Mouse (Mus musculus): Measurements from ENCODE around the gene Trmt10a. TPM values are rescaled to one million over a fixed set of nuclear protein-coding genes. Genes with fewer than 3 reads are reported as not detected.

Gene Trmt10a
- polyA plus RNA-seq, 1 experiment: 3.1 TPM

GRCm38 (mm10) chr3:138185995-138186930 is 43.0 kb downstream of the Trmt10a start:
- TF ChIP-seq FLI1 (IDR thresholded peaks at IDR 0.05; ENCODE audit: low read length) (no peak), GATA1 (IDR thresholded peaks at IDR 0.05; ENCODE audit: borderline replicate concordance, low read length) (no peak)
- Histone ChIP-seq H3K9me3 (peaks cover 4% of the 10 kb centered on the region; the same call in 1 of the 2 replicates), H3K36me3 (replicated peaks; ENCODE audit: low read length) (no peaks in the 10 kb centered on the region), H3K4me1 (no peaks in the 10 kb centered on the region), H3K4me3 (replicated peaks) (no peak overlapping the region), H3K27me3 (replicated peaks) (peaks cover 6% of the 10 kb centered on the region)

GRCm38 (mm10) chr3:138192260-138192659 is 49.0 kb downstream of the Trmt10a start:
- H3K4me1 ChIP-seq: peaks cover 2% of the 10 kb centered on the region; the same call in 1 of the 2 replicates
- no peak overlapping the region for H3K4me3 ChIP-seq (replicated peaks)
- H3K9me3 ChIP-seq: peaks cover 5% of the 10 kb centered on the region; the same call in 1 of the 2 replicates
- no peaks in the 10 kb centered on the region for H3K36me3 ChIP-seq (replicated peaks; ENCODE audit: low read length)
- H3K27me3 ChIP-seq (replicated peaks): peaks cover 5% of the 10 kb centered on the region
- TF ChIP-seq FLI1 (IDR thresholded peaks at IDR 0.05; ENCODE audit: low read length) (no peak), GATA1 (IDR thresholded peaks at IDR 0.05; ENCODE audit: borderline replicate concordance, low read length) (no peak)

- Histone ChIP-seq H3K4me1 (peaks cover 15% of the 10 kb centered on the region), H3K9me3 (peaks cover 5% of the 10 kb centered on the region; the same call in 1 of the 2 replicates), H3K4me3 (replicated peaks) (no peak within 1 kb of the TSS), H3K27me3 (replicated peaks) (peaks cover 9% of the 10 kb centered on the region), H3K36me3 (replicated peaks; ENCODE audit: low read length) (no peaks in the 10 kb centered on the region)
- TF ChIP-seq GATA1 (IDR thresholded peaks at IDR 0.05; ENCODE audit: borderline replicate concordance, low read length) (no peak), FLI1 (IDR thresholded peaks at IDR 0.05; ENCODE audit: low read length) (no peak)
Observed at GRCm38 (mm10) chr3:138193683-138194302, 50.5 kb downstream of the Trmt10a start, which contains the start of gene 4930579F01Rik. Gene 4930579F01Rik (minus strand): TSS chr3:138193825.

- Histone ChIP-seq H3K36me3 (replicated peaks; ENCODE audit: low read length) (no peaks in the 10 kb centered on the region), H3K4me3 (replicated peaks) (no peak overlapping the region), H3K27me3 (replicated peaks) (peaks cover 13% of the 10 kb centered on the region), H3K9me3 (no peaks in the 10 kb centered on the region), H3K4me1 (peaks cover 15% of the 10 kb centered on the region)
- TF ChIP-seq FLI1 (IDR thresholded peaks at IDR 0.05; ENCODE audit: low read length): no peak
- no peak for TF ChIP-seq GATA1 (IDR thresholded peaks at IDR 0.05; ENCODE audit: borderline replicate concordance, low read length)
Observed at GRCm38 (mm10) chr3:138197093-138197492, 53.8 kb downstream of the Trmt10a start.

GRCm38 (mm10) chr3:138197556-138197955 is 54.3 kb downstream of the Trmt10a start:
- Histone ChIP-seq H3K4me1 (peaks cover 15% of the 10 kb centered on the region), H3K4me3 (replicated peaks) (no peak overlapping the region), H3K9me3 (no peaks in the 10 kb centered on the region), H3K27me3 (replicated peaks) (peaks cover 13% of the 10 kb centered on the region), H3K36me3 (replicated peaks; ENCODE audit: low read length) (no peaks in the 10 kb centered on the region)
- TF ChIP-seq GATA1 (IDR thresholded peaks at IDR 0.05; ENCODE audit: borderline replicate concordance, low read length) (no peak), FLI1 (IDR thresholded peaks at IDR 0.05; ENCODE audit: low read length) (no peak)

GRCm38 (mm10) chr3:138197973-138198721 is 54.9 kb downstream of the Trmt10a start:
- TF ChIP-seq FLI1 (IDR thresholded peaks at IDR 0.05; ENCODE audit: low read length) (no peak), GATA1 (IDR thresholded peaks at IDR 0.05; ENCODE audit: borderline replicate concordance, low read length) (no peak)
- peak overlapping the region; percentile 87 for H3K4me3 ChIP-seq (replicated peaks)
- no peaks in the 10 kb centered on the region for H3K36me3 ChIP-seq (replicated peaks; ENCODE audit: low read length)
- no peaks in the 10 kb centered on the region for H3K9me3 ChIP-seq
- peaks cover 15% of the 10 kb centered on the region for H3K4me1 ChIP-seq
- H3K27me3 ChIP-seq (replicated peaks): peaks cover 15% of the 10 kb centered on the region

GRCm38 (mm10) chr3:138198722-138199068 is 55.4 kb downstream of the Trmt10a start:
- Histone ChIP-seq H3K36me3 (replicated peaks; ENCODE audit: low read length) (no peaks in the 10 kb centered on the region), H3K4me1 (peaks cover 15% of the 10 kb centered on the region), H3K27me3 (replicated peaks) (peaks cover 15% of the 10 kb centered on the region), H3K4me3 (replicated peaks) (no peak overlapping the region), H3K9me3 (no peaks in the 10 kb centered on the region)
- TF ChIP-seq GATA1 (IDR thresholded peaks at IDR 0.05; ENCODE audit: borderline replicate concordance, low read length) (no peak), FLI1 (IDR thresholded peaks at IDR 0.05; ENCODE audit: low read length) (no peak)

- TF ChIP-seq GATA1 (IDR thresholded peaks at IDR 0.05; ENCODE audit: borderline replicate concordance, low read length) (no peak), FLI1 (IDR thresholded peaks at IDR 0.05; ENCODE audit: low read length) (no peak)
- H3K9me3 ChIP-seq: no peaks in the 10 kb centered on the region
- H3K27me3 ChIP-seq (replicated peaks): peaks cover 4% of the 10 kb centered on the region
- peaks cover 46% of the 10 kb centered on the region for H3K4me1 ChIP-seq
- no peak overlapping the region for H3K4me3 ChIP-seq (replicated peaks)
- H3K36me3 ChIP-seq (replicated peaks; ENCODE audit: low read length): no peaks in the 10 kb centered on the region
Observed at GRCm38 (mm10) chr3:138208821-138209220, 65.6 kb downstream of the Trmt10a start.

Other genes starting within 250 kb of the Trmt10a start
- 5.9 and 25.2 TPM in 2 replicates for gene Lamtor3, start 224.9 kb upstream of the Trmt10a start, polyA plus RNA-seq (2012; ENCODE audit: insufficient read depth, low replicate concordance)
- 8.0 and 32.0 TPM in 2 replicates for gene Dapp1, start 161.9 kb upstream of the Trmt10a start, polyA plus RNA-seq (2012; ENCODE audit: insufficient read depth, low replicate concordance)
- gene 1110002E22Rik, start 78.4 kb upstream of the Trmt10a start, polyA plus RNA-seq (2012; ENCODE audit: insufficient read depth, low replicate concordance): 0.03 TPM in 1 of 2 replicates, not detected in the other
- gene Gm5105, start 76.1 kb upstream of the Trmt10a start, polyA plus RNA-seq (2012; ENCODE audit: insufficient read depth, low replicate concordance): not detected in 2 replicates
- 0.41 TPM in 1 of 2 replicates, not detected in the other for gene Mttp, start 1.5 kb downstream of the Trmt10a start, polyA plus RNA-seq (2012; ENCODE audit: insufficient read depth, low replicate concordance)
- not detected in 2 replicates for gene 4930579F01Rik, start 50.4 kb downstream of the Trmt10a start, polyA plus RNA-seq (2012; ENCODE audit: insufficient read depth, low replicate concordance)
- not detected in 2 replicates for gene Adh7, start 74.3 kb downstream of the Trmt10a start, polyA plus RNA-seq (2012; ENCODE audit: insufficient read depth, low replicate concordance)
- gene Adh1, start 117.5 kb downstream of the Trmt10a start, polyA plus RNA-seq (2012; ENCODE audit: insufficient read depth, low replicate concordance): 0.11 TPM in 1 of 2 replicates, not detected in the other
- gene Adh6a, start 169.8 kb downstream of the Trmt10a start, polyA plus RNA-seq (2012; ENCODE audit: insufficient read depth, low replicate concordance): not detected in 2 replicates
- not detected in 2 replicates for gene Adh6b, start 198.3 kb downstream of the Trmt10a start, polyA plus RNA-seq (2012; ENCODE audit: insufficient read depth, low replicate concordance)